Mouse (Mus musculus) limb, embryonic 10.5 days (tissue): ENCODE measurements around the gene E130308A19Rik. TPM values are rescaled to one million over a fixed set of nuclear protein-coding genes. Genes with fewer than 3 reads are reported as not detected.

Source experiments
- DNase-seq: peaks from one replicate; pipeline ENCODE4 v3.0.0-alpha.2; 2017; ENCODE audit warnings: low spot score
- H3K27ac ChIP-seq: fragments of 300-500 bp; sonication (generic); 2 replicates; pipeline ENCODE4 v1.5.1; 2016; ENCODE audit warnings: mild to moderate bottlenecking
- H3K27me3 ChIP-seq: fragments of 300-500 bp; sonication (generic); 2 replicates; pipeline ENCODE4 v1.6.1; 2016; ENCODE audit warnings: low read depth, mild to moderate bottlenecking; ENCODE audit not compliant: poor library complexity, severe bottlenecking
- H3K36me3 ChIP-seq: fragments of 300-500 bp; sonication (generic); 2 replicates; pipeline ENCODE4 v1.6.1; 2016; ENCODE audit warnings: mild to moderate bottlenecking, moderate library complexity
- H3K4me1 ChIP-seq: fragments of 300-500 bp; sonication (generic); 2 replicates; pipeline ENCODE4 v1.6.1; 2016
- H3K4me3 ChIP-seq: fragments of 300-500 bp; sonication (generic); 2 replicates; pipeline ENCODE4 v1.5.1; 2016; ENCODE audit warnings: mild to moderate bottlenecking, moderate library complexity
- H3K9me3 ChIP-seq: fragments of 300-500 bp; sonication (generic); replicated peaks from 2 replicates; pipeline ENCODE4 v1.6.1; 2016; ENCODE audit warnings: mild to moderate bottlenecking
- WGBS: fragments of 180-500 bp; shearing (Covaris S2); methylation state at CpG from one replicate; pipeline ENCODE4 v1.1.7; 2016; 5-methylcytosine and 5-hydroxymethylcytosine counted together
- polyA plus RNA-seq: library from polyadenylated mRNA; unstranded; fragments of >200 nt; fragmentation: Nextera tagmentation; extraction: Ambion mirVana; gene quantifications from 2 replicates; pipeline ENCODE4 v1.2.1, GENCODE M21; 2016

The E130308A19Rik gene
- polyA plus RNA-seq, 1 experiment from 2014 or later, result 42.6 TPM

DNA sequence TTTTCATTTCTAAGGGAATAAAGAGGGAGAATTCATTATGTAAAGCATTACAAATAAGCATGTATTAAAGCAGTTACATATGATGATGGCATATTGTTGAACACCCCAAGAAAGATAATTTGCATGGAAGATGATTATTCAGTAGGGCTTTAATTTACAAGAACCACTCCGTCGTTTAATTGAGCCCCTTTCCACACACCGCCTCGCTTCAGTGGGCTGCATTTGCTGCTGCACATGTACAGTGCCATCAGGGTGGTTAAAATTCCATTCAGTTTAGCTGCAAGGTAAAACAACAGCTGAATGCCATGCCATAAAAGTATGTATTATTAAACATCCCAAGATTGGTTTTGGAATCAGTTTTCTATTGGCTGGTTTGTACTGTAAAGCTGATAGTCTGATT, 19.0 kb downstream of the E130308A19Rik start:
- no peaks in the 10 kb centered on the region for H3K9me3 ChIP-seq
- WGBS, result 96% methylated on average over 4 of the region's 4 CpGs
- no peak for DNase-seq
- H3K27me3 ChIP-seq, result no peaks in the 10 kb centered on the region
- H3K4me1 ChIP-seq, result peaks cover 11% of the 10 kb centered on the region
- H3K36me3 ChIP-seq, result no peaks in the 10 kb centered on the region
- H3K27ac ChIP-seq, result no peak overlapping the region
- no peak overlapping the region for H3K4me3 ChIP-seq

DNA sequence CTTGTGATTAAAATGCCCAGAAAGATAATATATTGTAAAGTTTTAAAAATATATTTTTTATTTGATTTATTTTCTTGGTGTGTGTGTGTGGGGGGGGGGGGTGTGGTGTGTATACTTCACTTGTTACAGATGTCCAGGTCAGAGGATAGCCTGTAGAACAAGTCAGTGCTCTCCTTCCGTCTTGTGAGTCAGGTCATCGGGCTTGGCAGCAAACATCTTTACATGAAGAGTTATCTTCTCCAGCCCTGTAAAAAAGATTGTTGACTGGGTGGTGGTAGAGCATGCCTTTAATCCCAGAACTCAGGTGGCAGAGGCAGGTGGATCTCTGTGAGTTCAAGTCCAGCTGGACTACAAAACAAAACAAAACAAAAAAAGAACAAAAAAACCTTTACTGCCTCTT, 19.6 kb downstream of the E130308A19Rik start:
- WGBS, result 98% methylated on average over 2 of the region's 2 CpGs
- no peak overlapping the region for H3K4me3 ChIP-seq
- no peak for DNase-seq
- H3K27me3 ChIP-seq, result no peaks in the 10 kb centered on the region
- H3K9me3 ChIP-seq, result no peaks in the 10 kb centered on the region
- H3K27ac ChIP-seq, result no peak overlapping the region
- H3K4me1 ChIP-seq, result peaks cover 11% of the 10 kb centered on the region
- H3K36me3 ChIP-seq, result no peaks in the 10 kb centered on the region

DNA sequence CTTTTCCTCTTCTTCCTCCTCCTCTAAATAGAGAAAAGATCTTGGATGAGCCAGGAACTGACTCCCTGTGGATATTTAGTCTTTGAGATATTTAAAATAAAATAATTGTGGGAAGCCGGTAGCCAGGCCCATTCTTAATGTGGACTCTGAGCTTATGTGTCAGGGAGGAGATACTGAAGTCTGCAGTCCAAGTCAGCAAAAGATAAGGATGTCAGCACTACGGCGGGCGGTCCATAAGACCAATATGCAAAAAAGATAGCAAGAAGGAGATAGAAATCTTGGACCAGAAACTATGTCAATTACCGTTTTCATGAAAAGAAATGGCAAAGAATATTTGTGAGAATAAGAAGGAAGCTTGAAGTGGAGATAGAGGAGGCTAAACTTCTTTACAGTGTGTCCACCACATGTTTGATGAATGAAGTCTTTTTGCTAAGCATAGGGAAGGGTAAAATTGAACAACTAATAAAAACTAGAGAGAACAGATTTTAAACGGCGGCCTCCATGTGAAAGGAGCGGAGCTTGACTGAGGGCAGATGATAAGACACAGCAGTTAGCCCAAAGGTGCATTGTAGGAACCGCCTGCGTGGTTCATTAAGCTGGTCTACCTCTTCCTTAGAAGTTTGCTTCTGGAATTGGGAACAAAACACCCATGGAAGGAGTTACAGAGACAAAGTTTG, 20.1 kb downstream of the E130308A19Rik start:
- H3K9me3 ChIP-seq, result no peaks in the 10 kb centered on the region
- H3K27me3 ChIP-seq, result no peaks in the 10 kb centered on the region
- H3K36me3 ChIP-seq, result no peaks in the 10 kb centered on the region
- 96% methylated on average over 10 of the region's 10 CpGs for WGBS
- H3K4me3 ChIP-seq, result no peak overlapping the region
- H3K4me1 ChIP-seq, result peaks cover 11% of the 10 kb centered on the region
- DNase-seq, result no peak
- no peak overlapping the region for H3K27ac ChIP-seq

DNA sequence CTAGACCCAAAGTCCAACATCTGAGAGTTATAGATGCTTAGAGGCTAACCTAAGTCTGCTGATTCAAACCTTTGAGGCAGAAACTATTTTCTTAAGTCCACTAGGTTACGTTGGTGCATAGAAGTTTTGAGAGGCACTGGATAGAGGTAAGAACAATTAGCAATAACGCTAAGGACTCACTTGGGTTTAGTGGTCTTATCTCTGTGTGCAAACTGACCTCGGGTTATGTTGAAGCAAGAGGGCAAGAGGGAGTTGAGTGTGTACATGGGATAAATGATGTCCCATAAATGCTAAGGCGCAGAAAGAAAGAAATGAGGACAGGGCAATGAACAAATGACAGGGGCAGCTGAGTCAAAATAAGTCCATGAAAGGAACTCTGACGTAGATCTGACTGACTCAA, 23.1 kb downstream of the E130308A19Rik start:
- H3K36me3 ChIP-seq, result no peaks in the 10 kb centered on the region
- no peak overlapping the region for H3K27ac ChIP-seq
- DNase-seq, result no peak
- 88% methylated on average over 5 of the region's 5 CpGs for WGBS
- H3K27me3 ChIP-seq, result no peaks in the 10 kb centered on the region
- H3K4me1 ChIP-seq, result no peaks in the 10 kb centered on the region; the same call in 1 of the 2 replicates
- H3K4me3 ChIP-seq, result no peak overlapping the region
- H3K9me3 ChIP-seq, result no peaks in the 10 kb centered on the region

DNA sequence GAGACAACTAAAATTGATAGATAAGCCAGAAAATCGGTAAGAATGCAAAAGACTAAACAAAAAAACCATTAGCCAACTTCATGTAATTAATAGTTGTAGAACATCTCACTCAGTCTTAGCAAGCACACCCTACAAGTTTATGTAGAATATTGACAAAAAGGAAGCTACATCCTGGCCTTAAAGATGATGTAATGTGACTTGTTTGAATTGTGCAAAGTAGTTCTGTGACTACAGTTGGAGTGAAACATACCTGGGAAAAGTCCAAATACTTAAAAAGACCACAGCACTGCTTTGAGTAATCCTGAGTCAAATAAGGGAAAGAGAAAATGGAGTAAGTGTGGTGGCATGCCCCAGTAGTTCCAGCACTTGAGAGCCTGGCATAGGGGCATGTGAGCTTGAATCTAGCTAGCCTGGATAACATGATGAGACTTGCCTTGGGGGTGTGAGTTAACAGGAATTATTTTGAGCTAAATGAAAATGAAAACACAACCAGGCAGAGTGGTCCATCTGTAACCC, 26.2 kb downstream of the E130308A19Rik start:
- Histone ChIP-seq H3K27me3 (no peaks in the 10 kb centered on the region), H3K9me3 (no peaks in the 10 kb centered on the region), H3K27ac (no peak overlapping the region), H3K36me3 (no peaks in the 10 kb centered on the region), H3K4me3 (no peak overlapping the region), H3K4me1 (no peaks in the 10 kb centered on the region)
- DNase-seq, result no peak
- WGBS, result 89% methylated on average over 1 of the region's 1 CpGs

DNA sequence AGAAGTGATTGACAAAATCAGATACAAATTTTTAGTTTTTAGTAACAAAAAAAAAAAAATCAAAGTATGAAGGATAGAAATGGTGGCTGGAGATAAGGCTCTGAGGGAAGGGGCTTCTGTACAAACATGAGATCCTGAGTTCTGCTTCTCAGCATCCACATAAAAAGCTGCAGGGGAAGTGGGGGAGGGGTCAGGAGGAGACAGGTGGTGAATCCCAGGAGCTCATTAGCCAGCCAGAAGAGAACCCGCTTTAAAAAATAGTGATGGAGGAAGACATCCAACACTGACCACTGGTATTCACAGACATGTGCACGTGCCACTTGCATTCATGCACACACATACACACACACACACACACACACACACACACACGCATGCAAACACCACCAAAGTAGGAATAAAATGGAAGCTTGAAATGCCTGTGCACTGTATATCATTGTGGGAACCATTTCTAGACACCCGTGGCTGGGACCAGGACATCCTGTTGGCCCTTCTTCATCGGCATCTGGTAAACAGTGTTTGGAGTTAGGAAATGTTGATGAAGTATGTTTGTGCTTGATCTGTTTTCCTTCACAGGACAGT, 30.1 kb downstream of the E130308A19Rik start:
- no peak overlapping the region for H3K4me3 ChIP-seq
- H3K27me3 ChIP-seq, result no peaks in the 10 kb centered on the region

DNA sequence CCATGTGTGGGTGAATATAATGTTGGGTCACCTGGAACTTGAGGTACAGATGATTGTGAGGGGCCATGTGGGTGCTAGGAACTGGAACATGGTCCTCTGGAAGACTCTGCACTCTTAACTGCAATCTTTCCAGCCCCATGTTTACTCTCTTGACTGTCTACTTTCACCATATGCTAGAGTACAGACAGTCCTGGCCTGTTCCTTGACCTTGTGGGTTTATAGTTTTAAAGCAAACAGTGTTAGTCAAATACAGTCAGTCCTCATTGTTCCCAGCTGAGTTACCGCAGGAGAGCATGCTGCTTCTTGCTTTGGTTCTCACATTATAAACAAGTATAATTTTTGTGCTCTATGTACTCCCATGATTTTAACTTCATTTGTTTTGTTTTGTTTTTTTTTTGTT, 36.2 kb downstream of the E130308A19Rik start:
- H3K9me3 ChIP-seq, result no peaks in the 10 kb centered on the region
- no peak for DNase-seq
- H3K36me3 ChIP-seq, result peaks cover 8% of the 10 kb centered on the region; the same call in 1 of the 2 replicates
- 98% methylated on average over 1 of the region's 1 CpGs for WGBS
- H3K4me3 ChIP-seq, result no peak overlapping the region
- no peaks in the 10 kb centered on the region for H3K4me1 ChIP-seq
- H3K27me3 ChIP-seq, result no peaks in the 10 kb centered on the region
- H3K27ac ChIP-seq, result no peak overlapping the region

More for the DNA sequence above, 30.1 kb downstream of the E130308A19Rik start:
- no peaks in the 10 kb centered on the region for H3K36me3 ChIP-seq
- no peaks in the 10 kb centered on the region for H3K9me3 ChIP-seq
- no peak for DNase-seq
- no peaks in the 10 kb centered on the region for H3K4me1 ChIP-seq
- no peak overlapping the region for H3K27ac ChIP-seq
- 84% methylated on average over 5 of the region's 5 CpGs for WGBS

DNA sequence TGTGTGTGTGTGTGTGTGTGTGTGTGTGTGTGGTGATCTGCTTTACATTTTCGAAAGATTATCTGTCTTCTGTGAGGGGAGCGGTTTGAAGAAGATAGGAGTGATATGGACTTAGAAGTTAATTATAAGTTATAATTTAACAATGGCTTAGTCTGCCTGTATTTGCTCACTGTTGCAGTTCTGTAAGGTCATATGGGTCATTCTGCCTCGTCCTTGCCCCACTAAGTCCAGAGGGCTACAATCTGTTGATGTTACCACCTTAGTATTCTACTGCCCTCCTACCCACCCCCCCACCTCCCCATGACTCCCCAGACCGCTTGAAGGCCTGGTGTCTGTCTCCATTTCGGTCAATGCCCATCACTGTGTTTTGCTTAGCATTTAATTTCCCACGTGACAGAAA, 37.4 kb downstream of the E130308A19Rik start:
- Histone ChIP-seq H3K4me3 (no peak overlapping the region), H3K27me3 (no peaks in the 10 kb centered on the region), H3K4me1 (peaks cover 11% of the 10 kb centered on the region; the same call in 1 of the 2 replicates), H3K9me3 (no peaks in the 10 kb centered on the region), H3K27ac (no peak overlapping the region), H3K36me3 (peaks cover 8% of the 10 kb centered on the region; the same call in 1 of the 2 replicates)
- no peak for DNase-seq
- WGBS, result 92% methylated on average over 6 of the region's 6 CpGs

DNA sequence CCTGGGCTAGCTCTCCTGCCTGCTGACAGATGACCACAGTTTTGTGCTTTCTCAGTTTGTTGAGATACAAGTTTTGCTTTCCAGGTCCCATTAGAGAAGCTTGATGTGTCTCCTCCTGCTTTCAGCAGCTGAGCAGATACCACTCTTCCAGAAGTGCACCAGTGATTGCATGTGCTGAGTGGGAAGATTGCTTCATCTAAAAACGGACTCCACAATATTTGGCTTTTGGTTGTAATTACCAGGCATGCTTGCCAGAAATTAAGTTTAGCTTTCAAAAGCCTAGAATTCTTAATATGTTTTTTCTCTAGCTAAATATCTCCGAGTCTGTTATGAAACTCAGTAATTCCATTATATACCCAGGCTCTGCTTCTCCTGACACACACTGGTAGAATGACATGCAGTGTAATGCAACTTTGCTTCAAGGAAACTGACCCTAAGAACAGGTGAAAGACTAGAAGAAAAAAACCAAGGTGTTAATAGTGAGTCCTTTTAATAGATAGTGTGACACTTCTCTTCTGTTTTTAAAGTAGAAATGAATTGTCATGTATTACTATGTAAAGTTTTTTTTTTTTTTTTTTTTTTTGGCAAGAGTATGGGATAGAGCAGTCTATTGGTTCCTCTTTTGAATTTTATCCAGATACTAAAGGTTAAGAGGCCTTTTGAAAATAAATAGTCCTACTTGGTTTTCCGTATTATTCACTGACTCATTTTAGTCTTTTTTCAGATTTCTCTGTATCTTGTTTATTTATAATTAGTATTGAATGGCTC, 40.7 kb downstream of the E130308A19Rik start:
- 90% methylated on average over 3 of the region's 3 CpGs for WGBS
- 0 out of 2 replicates have a peak, but pooled peaks cover 5% of the 10 kb centered on the region for H3K36me3 ChIP-seq
- no peak overlapping the region for H3K4me3 ChIP-seq
- H3K27ac ChIP-seq, result no peak overlapping the region
- no peaks in the 10 kb centered on the region for H3K9me3 ChIP-seq
- no peaks in the 10 kb centered on the region for H3K27me3 ChIP-seq
- H3K4me1 ChIP-seq, result peaks cover 11% of the 10 kb centered on the region; the same call in 1 of the 2 replicates
- DNase-seq, result no peak

DNA sequence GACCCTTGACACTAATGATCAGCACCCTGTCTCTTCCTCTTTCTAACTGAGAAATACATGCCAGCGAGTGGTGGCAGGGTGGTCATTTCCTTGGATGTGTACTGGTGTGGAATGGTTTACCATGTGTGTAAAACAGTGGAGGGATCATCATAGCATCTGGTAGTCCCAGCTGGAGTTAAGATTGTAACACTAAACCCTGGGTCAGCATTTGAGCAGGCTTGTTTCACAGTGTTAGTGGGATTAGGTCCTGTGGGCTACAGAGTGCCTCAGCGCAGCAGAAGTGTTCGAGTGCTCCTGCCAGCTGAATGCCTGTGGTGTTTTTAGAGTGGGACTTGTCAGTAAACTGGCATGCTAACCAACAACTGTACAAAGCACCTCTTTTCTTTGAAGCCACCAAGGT, 42.0 kb downstream of the E130308A19Rik start:
- Histone ChIP-seq H3K36me3 (0 out of 2 replicates have a peak, but pooled peaks cover 3% of the 10 kb centered on the region), H3K4me1 (peaks cover 11% of the 10 kb centered on the region; the same call in 1 of the 2 replicates), H3K4me3 (no peak overlapping the region), H3K27me3 (no peaks in the 10 kb centered on the region), H3K27ac (0 out of 2 replicates have a peak overlapping the region, but pooled peaks have one; percentile 8), H3K9me3 (no peaks in the 10 kb centered on the region)
- 74% methylated on average over 3 of the region's 3 CpGs for WGBS
- DNase-seq, result no peak

DNA sequence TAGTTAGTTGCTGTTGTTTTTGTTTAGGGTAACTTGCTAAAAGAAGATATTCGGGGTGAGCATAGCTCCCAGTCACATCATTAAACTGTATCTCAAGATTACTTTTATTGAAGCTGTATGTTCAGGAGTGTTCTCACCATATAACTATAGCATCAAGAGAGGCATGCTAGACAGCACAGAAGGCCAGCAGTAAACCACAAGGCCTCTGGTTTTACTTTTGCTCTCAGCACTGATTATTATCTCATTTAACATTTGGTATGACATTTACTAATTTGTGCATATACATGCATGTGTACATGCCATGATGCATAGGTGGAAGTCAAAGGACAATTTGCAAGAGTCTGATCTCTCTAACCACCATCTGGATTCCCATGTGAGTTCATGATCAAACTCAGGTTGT, 43.1 kb downstream of the E130308A19Rik start:
- Histone ChIP-seq H3K36me3 (no peaks in the 10 kb centered on the region), H3K4me1 (peaks cover 11% of the 10 kb centered on the region; the same call in 1 of the 2 replicates), H3K4me3 (no peak overlapping the region), H3K27me3 (no peaks in the 10 kb centered on the region), H3K27ac (no peak overlapping the region), H3K9me3 (no peaks in the 10 kb centered on the region)
- no peak for DNase-seq
- 89% methylated on average over 1 of the region's 1 CpGs for WGBS

DNA sequence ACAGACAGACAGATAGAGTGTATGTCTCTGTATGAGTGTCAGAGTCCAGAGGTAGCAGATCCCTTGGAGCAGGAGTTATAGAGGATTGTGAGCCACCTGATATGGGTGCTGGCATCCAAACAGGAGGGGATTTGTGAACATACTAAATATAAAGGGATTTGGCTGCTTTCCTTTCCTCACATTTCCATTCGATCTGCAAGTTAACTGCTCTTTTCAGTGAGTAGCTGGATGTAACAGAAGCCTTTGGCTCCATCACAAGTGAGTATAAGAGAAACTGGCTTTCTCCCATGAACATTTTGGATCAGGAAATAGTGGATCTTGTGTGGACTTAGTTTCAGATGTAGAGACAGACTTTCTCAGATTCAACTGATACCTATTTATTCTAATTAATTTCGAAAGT, 44.0 kb downstream of the E130308A19Rik start:
- no peaks in the 10 kb centered on the region for H3K36me3 ChIP-seq
- DNase-seq, result no peak
- no peaks in the 10 kb centered on the region for H3K9me3 ChIP-seq
- H3K27me3 ChIP-seq, result no peaks in the 10 kb centered on the region
- H3K27ac ChIP-seq, result no peak overlapping the region
- peaks cover 11% of the 10 kb centered on the region; the same call in 1 of the 2 replicates for H3K4me1 ChIP-seq
- no peak overlapping the region for H3K4me3 ChIP-seq
- WGBS, result 86% methylated on average over 2 of the region's 2 CpGs
